Mouse (Mus musculus): ENCODE results near the gene Col13a1.

The Col13a1 gene

DNA sequence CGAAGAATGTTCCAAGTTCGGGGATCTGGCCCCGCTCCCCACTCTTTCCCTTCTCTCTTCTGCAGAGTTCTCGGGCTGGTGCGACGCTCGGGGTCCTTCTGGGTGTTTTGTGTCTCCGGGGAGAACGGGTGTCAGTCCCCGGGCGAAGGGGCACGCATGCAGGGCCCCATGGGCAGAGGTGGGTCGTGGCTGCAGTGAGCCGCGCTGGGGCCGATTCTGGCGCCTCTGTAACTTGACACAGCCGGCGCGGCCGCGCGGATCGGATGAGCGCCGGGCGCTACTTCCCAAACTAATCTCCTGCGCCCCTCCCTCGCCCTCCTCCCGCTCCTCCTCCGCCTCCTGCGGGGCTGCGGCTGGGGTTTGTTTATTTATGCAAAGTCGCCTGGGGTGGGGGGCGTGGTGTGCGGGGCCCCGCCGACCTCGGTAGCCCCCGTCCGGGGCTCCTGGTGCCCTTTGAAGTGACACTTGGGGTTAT lies at the start of gene Col13a1:
Gene Col13a1 (minus strand): TSS at position 243 of the 475 bp plus-strand sequence.
- in situ Hi-C loops (cut with MboI): no loop called here

DNA sequence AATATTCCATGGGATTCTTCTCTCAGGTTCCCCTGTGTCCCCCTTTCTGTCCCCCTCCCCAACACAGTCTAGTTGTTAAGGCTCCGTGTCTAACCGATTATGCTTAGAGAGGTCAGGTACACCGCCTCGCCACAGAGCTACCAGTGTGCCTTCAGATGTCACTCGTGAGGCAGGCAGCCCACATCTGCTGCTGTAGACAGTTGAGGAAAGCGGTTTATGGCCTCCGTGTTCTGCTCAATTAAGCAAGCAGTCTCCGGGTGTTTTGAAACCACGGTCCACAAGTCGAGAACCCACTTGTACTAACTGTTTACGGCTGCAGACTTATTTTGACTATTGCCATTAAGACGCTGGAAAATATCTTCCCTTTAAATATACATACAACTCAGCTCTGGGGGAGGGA lies 48.8 kb upstream of the Col13a1 start:
- in situ Hi-C loops (cut with MboI): no loop called here

DNA sequence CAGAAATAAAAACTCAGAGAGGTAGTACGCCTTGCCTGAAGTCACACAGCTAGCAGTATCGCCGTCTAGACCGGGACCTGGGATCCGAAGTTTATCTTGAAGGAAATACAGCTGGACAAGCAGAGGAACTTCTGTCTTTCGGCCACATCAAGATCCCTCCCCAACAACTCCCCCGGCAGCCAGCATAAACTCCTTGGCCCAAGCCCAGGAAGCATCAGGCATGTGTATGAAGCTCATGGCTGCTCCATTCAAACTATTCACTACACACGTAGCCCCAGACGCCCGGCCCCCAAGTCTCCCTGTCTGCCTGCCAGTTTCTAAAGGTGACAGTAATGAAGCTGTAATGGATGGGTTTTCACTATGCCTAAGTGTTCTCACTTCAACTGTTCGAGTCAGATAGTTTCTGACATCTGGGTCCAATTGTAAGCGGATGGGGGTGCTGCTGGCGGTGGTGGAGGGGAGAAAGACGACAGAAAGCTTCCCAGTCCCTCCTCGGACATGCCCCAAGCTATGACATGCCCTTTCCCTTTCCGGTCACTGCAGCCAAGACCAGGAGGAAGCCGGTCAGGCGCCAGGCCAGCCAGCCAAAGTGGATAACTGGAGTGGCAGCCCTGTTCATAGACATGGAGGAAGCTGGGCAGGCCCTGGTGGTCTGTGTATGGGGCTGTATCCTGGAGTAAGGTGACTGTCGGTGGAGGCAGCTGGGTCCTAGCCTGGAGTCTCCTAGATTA lies 45.1 kb upstream of the Col13a1 start:
- in situ Hi-C loops (cut with MboI): no loop called here

DNA sequence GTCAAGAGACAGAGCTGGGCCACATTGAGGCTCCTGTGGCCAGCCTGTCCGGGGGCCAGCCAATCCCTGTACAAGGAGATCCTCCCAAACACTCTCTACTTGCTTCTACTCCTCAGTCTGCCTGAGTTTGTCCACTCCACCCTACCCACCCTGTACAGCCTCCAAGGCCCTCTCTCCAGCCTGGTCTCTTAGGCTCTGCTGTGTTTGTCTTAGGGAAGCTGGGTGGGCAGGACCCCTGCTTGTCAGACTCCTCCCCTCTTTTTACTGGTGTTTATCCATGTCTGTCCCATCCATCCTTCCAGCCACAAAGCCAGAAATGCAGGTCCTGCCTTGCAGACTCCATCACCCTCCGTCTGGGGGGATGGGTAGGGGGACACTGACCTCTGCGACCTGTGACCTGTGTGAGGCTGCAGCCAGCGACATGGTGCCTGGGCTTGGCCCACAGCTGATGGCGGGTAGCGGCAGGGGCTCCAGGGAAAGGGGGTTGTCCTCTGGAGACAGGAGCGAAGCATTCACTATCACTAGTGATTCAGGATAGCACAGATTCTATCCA lies 41.2 kb upstream of the Col13a1 start:
- in situ Hi-C loops (cut with MboI): no loop called here

DNA sequence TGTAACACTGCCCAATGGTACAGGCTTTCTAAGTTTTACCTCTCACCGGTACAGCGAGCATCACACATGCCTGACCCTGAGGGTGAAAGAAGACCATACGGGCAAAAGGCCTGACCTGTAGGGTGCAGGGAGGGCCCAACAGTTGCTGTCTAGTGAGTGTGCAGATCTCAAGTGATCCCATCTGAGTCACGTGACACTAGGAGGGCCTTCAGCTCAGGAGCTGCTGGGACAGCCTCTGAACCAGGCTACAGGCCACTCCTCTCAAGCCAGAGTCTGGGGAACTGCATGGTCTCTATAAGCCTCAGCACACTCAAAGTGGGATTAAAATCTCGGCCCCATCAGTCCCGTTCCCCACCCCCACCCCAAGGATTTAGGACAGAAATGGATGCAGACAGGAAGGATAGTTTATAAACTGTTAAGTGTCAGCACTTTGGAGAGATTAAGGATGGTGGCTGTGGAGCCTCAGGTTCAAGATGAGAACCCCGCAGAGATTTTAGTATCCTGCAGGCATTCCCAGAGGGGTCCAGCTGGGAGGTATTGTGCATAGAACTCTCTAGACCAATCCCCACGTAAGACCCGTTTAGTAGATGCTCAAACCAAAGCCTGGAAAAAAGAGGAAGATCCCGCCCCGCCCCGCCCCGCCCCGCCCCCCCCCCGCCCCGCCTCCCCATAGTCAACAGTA lies 40.6 kb upstream of the Col13a1 start:
- in situ Hi-C loops (cut with MboI): no loop called here

DNA sequence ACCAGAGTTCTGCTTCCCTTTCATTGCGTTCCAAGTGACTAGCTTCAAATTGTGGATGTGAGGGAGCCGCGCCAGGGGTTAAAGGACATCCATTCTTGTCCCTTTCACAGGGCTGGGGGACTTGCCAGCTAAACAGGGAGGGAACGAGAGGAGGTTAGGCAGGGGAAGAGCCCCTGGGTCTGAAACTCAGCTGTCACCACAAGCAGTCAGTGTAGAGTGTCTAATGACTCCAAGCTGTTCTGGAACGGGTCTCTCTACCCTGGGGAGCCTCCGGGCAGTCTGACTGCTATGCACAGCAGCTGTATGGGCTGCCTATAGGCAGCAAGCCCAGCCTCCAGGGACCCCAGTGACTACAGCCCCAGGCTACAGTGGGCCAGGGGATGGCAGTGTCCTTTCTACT lies 38.0 kb upstream of the Col13a1 start:
- in situ Hi-C loops (cut with MboI): no loop called here

DNA sequence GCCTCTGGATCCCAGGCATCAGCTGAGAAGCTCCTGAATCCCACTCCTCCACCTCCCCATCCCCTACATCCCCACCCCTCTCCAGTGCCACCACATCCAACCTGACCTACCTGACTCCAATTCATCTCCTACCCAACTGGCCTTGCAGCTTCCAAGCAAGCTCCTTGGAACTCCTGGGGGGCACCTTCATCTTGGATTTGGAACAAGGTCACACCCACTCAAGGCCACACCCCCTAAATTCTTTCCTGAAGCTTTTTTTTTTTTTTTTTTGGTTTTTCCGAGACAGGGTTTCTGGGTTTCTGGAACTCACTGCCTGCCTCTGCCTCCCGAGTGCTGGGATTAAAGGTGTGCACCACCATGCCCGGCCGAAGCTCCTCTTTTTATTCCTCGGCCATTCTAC lies 34.3 kb upstream of the Col13a1 start:
- in situ Hi-C loops (cut with MboI): no loop called here

DNA sequence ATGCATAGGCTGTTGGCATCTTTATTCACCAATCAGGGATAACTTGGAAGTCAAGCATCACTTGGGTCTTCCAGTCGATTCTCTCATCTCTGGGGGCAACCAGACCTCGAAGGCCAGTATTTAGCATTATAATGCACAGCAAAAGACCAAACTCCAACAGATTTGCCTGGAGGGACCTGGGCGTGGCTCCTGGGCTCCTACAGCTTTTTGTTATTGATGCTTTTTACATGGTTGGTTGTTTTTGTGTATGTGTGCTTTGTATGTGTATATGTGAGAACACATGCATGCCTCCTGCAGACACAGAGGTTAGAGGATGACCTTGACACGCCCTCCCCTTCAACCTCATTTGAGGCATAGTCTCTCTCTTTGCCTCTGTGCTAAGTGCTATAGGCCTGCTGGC lies 33.5 kb upstream of the Col13a1 start:
- in situ Hi-C loops (cut with MboI): no loop called here

DNA sequence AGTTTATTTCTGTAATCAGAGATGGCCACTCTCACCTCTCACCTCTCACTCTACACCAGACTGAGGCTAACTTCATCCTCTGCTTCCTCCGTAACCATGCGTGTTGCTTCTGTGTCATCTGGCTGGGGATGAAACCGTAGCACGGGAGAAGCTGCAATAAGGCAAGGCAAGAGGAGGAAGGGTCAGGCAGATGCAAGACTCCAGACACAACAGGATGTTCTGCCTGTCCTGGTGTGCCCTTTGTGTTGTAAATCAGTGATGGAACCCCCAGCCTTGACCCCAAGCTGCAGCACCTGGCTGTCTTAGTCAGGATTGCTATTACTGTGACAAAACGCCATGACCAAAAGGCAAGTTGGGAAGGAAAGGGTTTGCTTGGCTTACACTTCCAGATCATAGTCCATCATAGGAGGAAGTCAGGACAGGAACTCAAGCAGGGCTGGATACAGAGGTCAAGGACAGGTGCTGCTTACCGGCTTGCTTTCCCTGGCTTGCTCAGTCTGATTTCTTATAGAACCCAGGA lies 31.1 kb upstream of the Col13a1 start:
- in situ Hi-C loops (cut with MboI): no loop called here

DNA sequence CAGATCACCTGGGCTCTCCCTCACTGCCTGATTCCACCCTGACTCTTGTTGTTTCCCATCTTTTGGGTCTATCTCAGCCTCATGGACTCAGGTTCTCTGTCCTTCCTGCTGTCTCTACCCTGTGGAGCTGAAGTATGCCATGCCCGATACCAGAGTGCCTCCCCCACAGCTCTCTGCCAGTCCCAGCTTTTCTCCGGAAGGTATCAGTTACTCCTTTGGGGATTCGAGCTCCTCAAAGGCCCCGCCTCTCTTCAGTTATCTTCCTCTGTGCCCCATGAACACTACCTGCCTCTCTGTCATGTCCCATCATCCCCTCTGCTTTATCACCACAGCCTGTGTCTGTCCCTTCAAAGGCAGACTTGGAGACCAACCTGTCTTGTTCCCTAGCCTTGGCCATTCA lies 29.1 kb upstream of the Col13a1 start:
- in situ Hi-C loops (cut with MboI): no loop called here

DNA sequence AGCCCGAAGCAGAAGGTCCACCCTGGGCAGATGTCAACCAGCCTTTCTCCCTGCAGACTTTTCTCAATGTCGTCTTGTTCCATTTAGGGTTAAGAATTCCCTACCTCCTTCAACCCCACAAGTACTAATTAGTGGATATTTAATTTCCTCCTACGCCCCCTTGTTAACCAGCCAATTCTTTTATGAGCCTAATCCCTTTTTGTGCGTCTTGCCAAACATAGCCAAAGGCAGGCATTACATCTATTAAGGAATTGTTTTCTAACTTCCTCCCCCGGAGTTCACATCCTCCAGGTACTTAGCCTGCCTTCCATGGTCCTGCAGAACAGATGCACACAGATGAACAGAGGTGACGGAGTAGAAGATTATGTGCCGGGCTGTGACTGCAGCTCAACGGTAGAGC lies 27.5 kb upstream of the Col13a1 start:
- in situ Hi-C loops (cut with MboI): no loop called here

DNA sequence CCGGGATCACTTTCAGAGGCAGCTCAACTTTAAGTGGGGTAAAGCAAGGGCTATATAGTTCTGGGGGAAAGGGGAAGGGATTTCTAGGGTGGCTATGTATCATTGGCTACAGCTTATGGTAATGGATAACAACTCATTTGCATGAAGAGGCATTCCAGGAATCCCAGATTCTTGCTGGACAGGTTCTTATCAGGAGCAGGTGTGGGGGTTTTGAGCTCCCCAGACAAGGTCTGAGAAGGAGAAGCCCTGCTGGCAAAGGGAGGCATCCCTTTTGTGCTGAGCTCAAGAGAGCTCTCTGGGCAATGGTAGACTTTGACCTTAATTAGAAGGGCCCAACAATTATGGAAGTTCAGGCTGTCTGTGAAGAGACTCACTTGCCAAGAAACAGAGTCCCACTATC lies 21.3 kb upstream of the Col13a1 start:
- in situ Hi-C loops (cut with MboI): no loop called here

DNA sequence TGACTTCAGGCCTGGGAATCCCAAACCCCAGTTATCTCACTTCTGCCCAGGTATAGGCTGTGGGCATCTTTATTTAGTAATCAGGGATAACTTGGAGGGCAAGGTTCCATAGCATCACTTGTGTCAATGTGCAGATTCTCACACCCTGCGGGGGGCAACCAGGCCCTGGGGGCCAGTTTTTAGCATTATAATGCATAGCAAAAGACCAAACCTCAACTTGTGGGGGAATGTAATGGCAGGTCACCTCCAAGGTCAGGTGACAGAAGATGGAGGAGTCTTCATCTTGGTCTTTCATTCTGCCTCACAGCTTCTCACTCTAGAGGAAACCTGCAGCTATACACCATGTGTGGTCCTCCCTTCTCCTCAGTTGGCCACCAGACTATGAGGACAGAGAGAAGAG lies 20.9 kb upstream of the Col13a1 start:
- in situ Hi-C loops (cut with MboI): no loop called here

DNA sequence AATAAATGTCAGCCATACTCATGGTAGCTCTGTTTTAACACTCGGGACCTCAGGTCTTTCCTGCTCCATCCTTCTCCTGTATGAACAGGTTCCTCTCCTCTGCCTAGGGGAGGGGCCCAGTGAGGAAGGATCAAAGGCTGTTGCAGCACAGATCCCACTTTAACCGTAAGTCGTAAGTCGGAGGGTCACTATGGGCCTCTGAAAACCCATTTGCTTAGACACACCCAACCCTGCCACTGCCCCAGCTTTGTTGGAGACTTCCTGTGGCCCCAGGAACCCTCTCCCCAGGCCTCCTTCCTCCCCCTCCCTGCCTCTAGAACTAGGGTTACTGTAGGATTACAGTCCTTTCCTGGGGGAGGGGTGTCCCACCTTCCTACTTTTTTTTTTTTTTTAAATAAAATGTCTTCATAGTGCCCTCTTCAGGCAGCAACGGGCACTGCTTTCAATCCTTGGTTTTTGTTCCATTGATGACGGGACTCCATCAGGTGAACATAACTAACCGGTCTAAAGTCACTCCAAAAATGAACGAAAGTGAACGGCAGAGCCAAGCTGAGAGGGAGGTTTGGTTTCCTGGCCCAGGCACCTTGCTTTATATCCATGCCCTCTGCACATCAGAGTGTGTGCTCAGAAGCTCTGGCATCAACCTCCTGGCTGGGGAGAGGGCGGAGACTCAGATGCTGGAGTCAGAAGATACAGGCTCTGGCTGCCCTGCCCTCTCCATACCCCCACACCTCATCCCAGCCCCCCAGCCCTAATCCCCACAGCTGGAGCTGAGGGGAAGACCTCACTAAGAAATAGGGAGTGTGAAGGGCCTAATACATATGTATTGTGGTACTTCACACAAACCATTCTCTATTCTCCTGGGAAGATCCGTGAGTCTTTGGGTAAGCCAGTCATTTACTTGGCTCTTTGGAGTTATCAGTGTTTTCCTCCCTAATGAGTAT lies 12.8 kb upstream of the Col13a1 start:
- in situ Hi-C loops (cut with MboI): no loop called here

DNA sequence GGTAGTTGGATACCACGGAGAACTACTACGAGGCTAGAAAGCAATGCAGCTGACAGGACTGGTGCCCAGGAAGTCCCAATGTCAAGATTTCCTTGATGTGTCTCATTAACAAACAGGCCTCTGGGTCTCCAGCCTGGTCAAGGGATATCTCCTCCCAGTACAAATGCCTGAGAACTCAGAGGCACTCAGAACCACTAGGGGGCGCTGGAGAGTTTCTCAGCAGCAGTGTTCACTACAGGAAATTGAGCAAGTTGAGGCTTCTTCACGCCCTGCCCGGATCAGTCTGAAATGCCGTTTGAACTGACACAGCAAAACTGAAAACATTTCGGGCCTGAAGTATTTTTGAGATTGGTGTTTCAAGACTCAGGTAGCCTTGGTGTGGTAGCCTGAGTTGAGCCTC lies 1.5 kb upstream of the Col13a1 start:
- in situ Hi-C loops (cut with MboI): no loop called here

DNA sequence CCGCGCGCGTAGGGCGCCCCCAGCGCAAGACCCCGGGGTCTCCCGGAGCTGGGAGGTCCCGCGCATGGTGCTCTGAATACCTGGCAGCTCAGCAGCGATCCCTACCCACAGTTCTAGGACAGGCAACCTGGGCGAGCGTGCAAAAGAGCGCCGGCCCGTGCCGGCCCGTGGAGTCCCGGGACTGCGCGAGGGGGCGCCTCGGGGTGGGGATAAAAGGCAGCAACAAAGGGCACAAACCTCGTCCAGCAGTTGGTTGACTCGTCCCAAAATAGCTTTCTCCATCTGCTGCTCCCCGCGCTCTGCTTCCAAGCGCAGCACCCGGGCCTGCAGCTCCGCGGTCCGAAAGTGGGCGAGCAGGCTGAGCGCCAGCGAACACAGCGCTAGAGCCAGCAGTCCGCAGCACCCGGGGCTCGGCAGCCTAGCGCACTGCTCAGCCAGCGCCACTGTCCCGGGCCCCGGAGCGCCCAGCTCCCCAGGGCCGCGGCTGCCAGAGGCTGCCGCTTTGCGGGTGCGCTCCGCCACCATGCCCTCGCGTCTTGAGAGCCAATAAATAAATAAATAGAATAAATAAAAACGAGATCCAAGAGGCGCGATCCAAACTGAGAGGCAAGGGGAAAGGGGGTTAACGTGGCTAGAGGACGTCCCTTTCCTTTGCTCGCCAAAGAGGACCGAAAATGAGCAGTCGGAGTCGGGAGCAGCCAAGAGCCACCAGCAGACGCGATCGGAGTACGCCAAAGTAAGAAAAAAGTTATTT lies 619 bp downstream of the Col13a1 start:
- in situ Hi-C loops (cut with MboI): no loop called here

DNA sequence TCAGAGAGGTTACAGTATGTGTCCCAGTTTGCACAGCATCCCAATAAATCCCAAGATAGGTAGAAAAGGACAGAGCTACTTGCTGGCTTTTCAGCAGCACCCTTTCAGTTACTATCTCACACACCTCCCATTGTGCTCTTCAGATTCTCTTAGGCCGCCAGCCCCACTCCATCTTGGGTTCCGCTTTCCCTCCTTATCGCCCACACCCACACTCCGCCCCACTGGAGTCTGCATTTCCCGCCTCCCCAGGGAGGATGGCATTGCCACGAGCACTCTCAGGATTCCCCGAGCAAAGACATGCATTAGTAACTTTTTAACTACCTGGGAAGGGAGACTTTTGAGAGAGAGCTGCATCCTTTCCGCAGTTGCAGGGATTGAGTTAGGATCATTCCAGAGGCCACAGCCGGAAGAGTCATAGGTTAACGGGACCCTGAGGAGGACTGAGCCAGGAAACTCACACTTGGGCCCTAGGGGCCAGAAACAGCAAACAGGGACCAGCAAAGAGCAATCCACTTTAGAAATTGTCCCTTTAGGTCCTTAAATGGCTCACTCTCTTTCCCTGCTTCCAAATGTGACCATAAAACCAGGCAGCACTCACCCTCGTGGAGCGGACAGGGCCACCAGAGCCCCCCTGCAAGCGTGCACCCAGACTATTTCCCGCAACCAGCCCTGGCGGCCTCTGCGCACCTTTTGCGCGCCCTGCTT lies 1.4 kb downstream of the Col13a1 start:
- in situ Hi-C loops (cut with MboI): no loop called here

DNA sequence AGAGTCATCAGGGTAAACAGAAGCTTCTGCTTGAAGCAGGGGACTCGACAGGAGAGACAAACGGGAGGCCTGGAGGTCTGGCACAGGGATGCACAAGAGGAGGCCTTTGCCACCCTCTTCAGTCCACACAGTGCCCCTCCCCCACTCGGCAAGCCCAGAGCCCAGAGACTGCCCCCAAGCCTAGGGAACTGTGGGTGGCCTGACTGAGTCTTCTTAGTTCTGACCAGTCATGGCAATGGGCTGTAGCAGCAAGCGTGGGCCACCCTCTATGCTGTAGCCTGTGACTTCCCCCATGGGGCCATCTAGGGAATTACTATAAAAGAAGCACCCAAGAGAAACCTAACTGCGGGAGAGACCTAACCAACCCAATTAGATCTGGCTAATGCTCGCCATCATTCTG lies 1.9 kb downstream of the Col13a1 start:
- in situ Hi-C loops (cut with MboI): no loop called here

DNA sequence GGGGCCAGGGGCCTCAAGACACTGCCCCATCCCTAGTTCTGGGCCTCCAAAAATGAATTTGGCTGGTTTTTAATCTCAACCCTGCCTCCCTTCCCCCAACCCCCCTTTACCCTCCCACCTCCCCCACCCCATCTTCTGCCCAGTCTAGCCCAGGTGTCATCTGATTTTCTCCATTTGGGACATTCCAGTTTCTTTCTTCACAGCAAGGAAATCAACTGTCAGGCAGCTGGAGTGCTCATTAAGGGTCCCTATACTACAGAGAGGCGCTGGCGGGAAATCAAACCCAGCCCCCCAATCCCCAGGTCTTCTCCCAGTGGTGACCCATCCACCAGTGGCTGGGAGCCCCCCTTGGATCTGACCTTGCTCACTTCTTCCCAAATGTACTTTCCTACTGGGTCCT lies 4.3 kb downstream of the Col13a1 start:
- in situ Hi-C loops (cut with MboI): no loop called here

DNA sequence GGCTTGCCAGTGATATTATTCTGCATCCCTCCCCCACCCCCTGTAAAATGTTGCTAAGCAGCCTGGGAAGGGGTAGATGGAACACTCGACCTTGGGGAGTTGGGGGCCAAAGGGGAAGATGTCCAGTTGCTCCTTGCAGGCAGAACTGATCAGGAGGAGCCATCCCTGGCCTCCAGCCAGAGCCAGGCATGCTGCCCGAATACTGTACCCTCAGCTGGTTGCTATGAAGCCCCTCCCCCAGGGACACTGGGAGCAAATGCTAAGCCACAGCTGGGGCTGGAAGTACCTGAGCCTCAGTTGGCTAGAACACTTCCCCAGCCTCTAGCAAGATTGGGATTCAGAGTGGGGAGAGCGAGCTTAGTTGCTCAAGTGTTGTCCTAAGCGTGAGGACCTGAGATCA lies 6.9 kb downstream of the Col13a1 start:
- in situ Hi-C loops (cut with MboI): no loop called here

Measured in mature B cell (primary cell).